Mouse (Mus musculus) leukemia stem cell, adult 10-12 weeks (primary cell): Measurements from ENCODE around the gene Gm13178. TPM values are rescaled to one million over a fixed set of nuclear protein-coding genes. Genes with fewer than 3 reads are reported as not detected.

Source experiments
- polyA plus RNA-seq: library from polyadenylated mRNA; stranded (reverse); fragments of >175 nt; gene quantifications from 2 replicates; pipeline ENCODE4 v1.2.3, GENCODE M21; 2012; ENCODE audit warnings: low replicate concordance

Gene Gm13178
- not detected in 2 replicates for polyA plus RNA-seq

DNA sequence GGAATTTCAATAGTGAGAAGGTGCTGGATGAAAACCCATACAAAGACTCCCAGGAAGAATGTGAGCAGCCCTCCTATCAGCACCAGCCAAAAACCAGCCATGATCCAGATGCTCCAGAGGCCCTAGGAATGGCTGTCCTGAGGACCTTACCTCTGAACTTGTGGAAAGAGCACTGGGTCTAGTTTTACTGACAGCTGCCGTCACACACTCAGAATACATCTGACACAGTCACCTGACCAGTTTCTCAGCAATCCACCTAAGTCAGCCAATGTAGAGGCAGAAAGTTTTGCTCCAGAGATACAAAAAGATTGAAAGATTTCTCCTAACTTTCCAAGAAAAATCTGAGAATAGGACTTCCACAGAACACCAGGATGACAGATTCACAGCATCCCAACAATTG, at the start of gene Gm13178:
Gene Gm13178, minus strand, starts transcription at position 101 of the 400 bp plus-strand sequence.

DNA sequence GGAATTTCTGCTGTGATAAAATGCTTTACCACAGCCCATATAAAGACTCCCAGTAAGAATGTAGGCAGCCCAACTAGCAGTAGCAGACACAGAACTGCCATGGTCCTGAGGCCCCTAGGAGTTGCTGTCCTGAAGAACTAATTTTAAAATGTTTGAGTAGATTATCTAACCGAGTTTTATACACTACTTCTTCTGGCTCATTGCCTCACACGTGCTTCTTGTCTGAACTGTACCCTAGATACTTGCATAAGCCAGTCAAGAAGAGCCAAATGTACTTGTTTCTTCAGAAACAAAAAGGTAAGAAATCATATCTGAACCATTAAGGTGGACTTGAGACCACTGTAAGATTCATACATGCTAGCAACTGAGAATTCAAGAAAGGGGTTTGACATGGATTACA, 34.9 kb downstream of the Gm13178 start, which contains the start of gene Gm436:
Gene Gm436, minus strand, starts transcription at position 101 of the 400 bp plus-strand sequence.

Other genes with a start within 250 kb of the Gm13178 start
- gene 9430007A20Rik, start 201.6 kb downstream of the Gm13178 start, polyA plus RNA-seq, result not detected in 2 replicates
- not detected in 2 replicates for gene Gm13124, start 156.3 kb downstream of the Gm13178 start, polyA plus RNA-seq
- not detected in 2 replicates for gene Aadacl4, start 107.7 kb downstream of the Gm13178 start, polyA plus RNA-seq
- gene Gm436, start 35.0 kb downstream of the Gm13178 start, polyA plus RNA-seq, result not detected in 2 replicates
- not detected in 2 replicates for gene Gm438, start 65.2 kb upstream of the Gm13178 start, polyA plus RNA-seq
- 2.9 and 3.7 TPM in 2 replicates for gene Dhrs3, start 171.4 kb upstream of the Gm13178 start, polyA plus RNA-seq